Mouse (Mus musculus) bone marrow, adult 2 months (tissue): ENCODE data around the gene Stk32c.

ENCODE experiments used
- CTCF ChIP-seq: fragments of 200-500 bp; IDR thresholded peaks from 2 replicates; pipeline ENCODE4 v1.5.1; 2011; ENCODE audit warnings: low read length, control low read depth; ENCODE audit not compliant: control insufficient read depth, insufficient read depth
- POLR2A ChIP-seq: fragments of 200-500 bp; IDR thresholded peaks from 2 replicates; pipeline ENCODE4 v1.6.1; 2011; ENCODE audit warnings: low read depth, mild to moderate bottlenecking, control low read depth, low read length, borderline replicate concordance; ENCODE audit not compliant: control insufficient read depth

- TF ChIP-seq CTCF: peak; percentile 72
- TF ChIP-seq POLR2A: no peak
These were observed 93.8 kb downstream of the Stk32c start for GRCm38 (mm10) chr7:139119152-139119774.
